Mouse (Mus musculus) liver, adult 2 months (tissue): ENCODE results near the gene Arl1.

Source experiments
- CTCF ChIP-seq: fragments of 200-500 bp; IDR thresholded peaks from 2 replicates; pipeline ENCODE4 v1.5.1; 2011; ENCODE audit warnings: low read depth, low read length, control low read depth
- POLR2A ChIP-seq: fragments of 200-500 bp; IDR thresholded peaks from 2 replicates; pipeline ENCODE4 v1.6.1; 2011; ENCODE audit warnings: low read length, control low read depth; ENCODE audit not compliant: insufficient read depth; ENCODE audit errors: extremely low read depth

DNA sequence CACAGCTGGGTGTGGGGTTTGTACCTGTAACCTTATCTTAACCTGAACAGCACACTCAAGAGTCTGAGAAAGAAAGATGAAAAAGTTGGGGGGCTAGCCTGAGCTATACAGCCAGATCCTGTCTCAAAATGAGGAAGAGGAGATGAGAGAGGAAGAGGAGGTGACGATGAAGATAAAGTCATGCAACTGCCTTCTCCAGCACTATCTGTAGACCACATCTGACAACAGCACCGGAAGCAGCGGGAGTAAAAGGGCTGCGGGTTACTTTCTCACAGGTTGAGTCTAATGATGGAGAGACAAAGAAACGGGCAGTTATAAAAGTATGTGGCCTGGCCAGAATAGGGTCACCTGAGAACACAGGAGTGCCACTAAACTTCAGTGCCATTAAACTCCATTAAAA lies 38.3 kb downstream of the Arl1 start:
- no peak for TF ChIP-seq CTCF
- no peak for TF ChIP-seq POLR2A
